Mouse (Mus musculus): ENCODE measurements around the gene Myl3.

Myl3 gene

DNA sequence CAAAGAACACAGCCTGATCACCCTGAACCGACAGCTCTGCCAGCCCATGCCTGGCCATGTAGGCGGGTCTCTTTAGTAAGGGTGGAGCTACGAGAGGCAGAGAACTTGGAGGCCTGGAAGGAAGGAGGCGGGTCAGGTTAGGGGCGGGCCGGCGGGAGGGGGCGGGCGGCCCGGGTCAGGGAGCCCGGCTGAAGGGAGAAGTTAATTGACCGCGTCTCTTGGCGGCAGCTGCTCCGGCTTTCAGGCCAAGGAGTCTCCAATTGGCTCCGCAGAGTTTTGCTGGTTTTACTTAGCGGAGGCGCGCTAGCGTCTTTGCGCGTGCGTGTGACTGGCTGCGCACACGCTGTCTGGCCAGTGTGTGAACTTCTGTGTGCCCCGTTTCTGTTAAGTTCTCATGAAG lies 9.0 kb upstream of the Myl3 start:
- no peak for DNase-seq

DNA sequence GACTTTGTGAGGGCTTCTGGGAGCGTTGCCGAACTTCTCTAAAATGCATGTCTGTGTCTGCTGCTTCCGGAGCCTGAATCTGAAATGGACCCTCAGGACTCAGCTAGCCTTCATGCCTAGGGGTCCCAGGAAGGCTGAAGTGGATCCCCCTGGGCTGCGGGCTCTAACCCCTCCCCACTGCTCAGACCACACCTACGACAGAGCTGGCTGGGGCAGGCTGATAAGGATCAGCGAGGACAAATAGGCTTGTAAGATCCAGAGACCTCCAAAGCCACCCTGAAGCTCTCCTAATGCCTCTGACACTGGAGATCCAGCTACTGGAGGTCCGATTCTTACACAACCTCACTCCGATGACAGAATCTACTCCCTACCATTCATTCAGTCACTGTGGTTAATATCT lies 8.6 kb upstream of the Myl3 start:
- no peak for DNase-seq

DNA sequence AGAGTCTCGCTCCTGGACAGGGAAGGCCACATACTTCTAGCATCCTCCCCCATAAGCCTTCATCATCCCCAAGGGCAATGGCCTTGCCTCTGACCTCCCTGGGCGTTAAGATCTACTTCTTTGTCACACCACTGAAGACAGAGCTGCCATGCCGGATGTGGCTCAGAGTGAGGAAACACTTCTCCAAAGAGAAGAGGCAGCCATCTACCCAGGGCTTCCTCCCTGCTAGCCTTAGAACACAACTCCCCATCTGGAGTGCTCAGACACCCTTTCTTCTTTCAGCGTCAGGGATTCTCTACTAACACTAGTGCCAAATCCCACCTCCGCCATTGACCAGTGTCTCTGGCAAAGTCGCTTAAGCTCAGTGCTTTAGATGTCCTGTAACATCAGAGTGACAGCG lies 7.5 kb upstream of the Myl3 start:
- DNase-seq: no peak

DNA sequence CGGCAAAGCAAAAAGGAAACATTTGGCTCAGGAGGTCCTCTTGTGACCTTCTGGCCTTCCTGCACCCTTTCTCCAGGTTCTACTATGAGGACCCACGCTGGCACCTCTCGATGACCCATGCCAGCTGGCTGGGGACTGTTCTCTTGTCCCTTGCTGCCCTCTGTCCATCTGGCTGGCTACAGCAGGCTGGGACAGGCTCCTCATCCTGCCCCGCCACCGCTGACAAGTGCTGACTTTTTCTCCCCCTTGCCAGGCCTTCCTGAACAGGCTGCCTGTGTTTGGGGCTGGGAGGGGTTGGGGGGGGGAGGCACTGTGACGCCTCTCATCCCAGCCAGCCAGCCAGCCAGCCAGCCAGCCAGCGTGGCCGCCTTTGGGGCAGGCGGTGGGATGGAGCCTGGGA lies 5.3 kb upstream of the Myl3 start:
- no peak for DNase-seq

DNA sequence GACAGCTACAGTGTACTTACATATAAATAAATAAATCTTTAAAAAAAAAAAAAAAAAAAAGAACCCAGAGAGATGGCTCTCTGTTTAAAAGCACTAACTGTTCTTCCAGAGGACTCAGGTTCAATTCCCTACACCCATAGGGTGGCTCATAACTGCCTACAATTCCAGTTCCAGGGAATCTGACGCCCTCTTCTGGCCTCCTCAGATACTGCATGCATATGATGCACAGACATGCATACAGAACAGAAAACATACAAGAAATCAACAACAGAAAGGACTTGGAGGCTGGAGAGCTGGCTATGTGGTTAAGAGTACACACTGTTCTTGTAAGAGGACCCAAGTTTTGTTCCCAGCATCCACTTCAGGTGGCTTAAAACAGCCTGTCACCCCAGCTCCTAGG lies 3.6 kb upstream of the Myl3 start:
- no peak for DNase-seq

DNA sequence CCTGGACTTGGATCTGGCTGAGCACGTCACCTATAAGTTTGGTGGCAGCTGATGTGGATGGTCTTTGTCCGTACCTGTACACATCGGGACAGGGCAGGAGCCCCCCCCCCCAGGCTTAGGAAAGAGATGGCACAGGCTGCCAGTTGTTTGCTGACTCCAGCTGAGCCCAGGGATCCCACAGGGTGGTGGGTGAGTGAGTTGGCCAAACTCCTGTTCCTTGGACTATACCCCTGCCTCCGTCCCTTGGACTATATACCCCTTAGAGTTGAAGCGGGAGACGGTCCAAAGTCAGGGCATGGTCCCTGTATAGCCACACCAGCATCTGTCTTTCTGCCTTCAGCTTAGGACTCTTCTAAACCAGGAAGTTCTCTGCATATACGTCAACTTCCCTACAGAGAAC lies 1.7 kb upstream of the Myl3 start:
- no peak for DNase-seq

DNA sequence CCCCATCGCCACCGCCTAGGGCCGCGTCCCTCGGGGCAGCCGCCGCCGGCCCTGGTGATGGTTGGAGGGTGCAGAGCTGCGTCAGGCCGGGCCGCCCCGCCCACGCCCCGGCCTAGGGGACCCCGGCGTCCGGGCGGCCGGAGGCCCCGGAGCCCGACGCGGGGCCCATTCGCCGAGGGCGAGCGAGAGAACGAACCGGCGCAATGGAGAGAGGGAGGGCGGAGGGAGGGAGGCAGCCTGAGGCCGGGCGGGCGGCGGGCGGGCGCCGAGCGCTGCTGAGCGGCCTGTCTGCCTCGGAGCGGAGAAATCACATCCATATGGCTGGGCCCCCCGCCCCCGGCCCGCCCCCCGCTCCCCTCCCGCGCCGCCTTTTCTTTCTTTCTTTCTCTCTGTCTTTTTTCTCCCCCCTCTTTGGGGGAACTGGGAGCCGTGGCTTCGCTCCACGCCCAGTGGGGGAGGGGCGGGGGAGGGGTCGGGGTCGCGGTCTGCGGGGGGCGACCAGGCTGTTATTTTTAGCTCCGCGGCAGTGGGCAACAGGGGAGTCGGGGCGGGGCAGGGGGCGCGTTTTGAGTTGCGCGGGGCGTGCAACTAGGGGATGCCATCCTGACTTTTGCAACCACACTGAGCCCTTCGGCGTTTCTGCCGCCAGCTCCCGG lies 762 bp downstream of the Myl3 start:
- no peak for DNase-seq

DNA sequence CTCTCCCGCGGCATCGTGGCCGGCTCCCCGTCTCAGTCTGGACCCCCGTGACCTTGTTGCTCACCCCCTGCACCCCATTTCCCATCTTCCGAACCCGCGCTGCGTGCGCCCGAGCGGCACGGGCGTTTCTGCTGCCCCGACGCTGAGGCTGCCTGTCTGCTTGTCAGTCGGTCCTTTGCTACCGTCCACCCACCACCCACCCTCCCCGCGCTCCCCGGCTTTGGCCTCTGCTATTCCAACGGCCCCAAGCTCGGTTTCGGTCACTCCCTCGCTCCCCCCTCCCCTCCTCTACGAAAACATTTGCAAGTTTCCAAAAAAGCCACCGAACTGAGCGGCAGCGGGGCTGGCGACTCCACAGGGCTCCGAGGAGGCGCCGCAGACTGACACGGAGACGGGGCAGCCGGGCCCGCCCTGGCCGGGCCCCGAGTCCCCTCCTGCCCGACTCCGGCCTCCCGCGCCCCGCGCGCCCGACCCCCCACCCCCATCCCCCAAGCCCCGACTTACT lies 1.3 kb downstream of the Myl3 start:
- DNase-seq: no peak

DNA sequence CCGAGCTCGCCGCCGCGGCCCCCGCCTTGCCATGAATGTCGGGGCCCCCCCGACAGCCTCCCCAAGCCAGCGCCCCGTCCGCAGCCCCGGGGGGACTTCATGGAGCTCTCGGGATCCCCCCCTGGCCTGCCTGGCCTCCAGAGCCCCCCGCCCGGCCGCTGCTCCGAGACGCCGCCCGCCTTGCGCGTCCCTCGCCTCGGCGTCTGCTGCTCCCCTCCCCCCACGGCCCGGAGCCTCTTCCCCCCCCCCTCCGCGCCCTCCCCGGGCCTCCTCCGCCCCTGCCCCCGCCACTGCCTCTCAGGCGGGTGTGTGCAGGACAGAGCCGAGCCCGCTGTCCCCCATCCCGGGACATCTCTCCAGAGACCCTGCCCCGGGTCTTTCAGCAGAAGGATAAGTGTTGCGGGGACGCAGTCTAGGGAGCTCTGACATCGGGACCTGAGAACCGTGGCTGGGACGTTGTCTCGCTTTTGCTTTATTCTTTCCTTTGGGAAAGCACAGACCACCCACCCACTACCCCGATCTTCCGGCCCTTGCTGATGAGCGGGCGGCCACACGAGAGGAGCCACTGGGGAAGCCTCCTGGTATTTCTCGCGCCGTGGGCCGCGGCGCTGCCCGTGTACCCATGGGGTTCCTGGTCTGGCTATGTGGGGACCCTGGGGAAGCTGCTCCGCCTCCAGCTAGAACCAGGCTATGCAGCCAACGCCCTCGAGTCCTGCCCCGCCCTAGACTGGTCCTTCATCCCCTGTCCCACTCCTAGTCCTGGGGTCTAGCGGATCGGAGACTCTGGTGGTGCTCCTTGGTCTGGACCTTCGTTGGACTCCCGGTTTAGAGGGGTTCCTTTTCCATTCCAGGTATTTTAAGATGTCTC lies 2.0 kb downstream of the Myl3 start:
- DNase-seq: no peak

DNA sequence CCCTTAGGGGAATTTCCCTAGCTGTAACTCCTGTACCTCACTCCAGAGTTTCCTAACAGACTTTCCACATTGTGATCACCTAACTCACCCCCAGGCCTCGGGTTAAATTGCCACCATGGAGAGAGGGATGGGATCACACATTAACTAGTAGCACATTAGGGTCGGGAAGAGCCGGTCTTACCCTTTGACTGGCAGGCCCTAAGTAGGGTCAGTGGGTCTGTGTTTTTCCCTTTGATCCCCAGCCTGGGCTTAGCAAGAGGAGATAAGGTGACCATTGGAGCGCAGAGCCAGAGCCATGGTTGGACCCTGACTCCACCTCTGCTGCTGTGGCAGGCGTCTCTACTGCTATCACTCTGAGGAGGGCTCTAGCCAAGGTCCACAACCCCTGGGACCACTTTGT lies 4.1 kb downstream of the Myl3 start:
- DNase-seq: no peak

DNA sequence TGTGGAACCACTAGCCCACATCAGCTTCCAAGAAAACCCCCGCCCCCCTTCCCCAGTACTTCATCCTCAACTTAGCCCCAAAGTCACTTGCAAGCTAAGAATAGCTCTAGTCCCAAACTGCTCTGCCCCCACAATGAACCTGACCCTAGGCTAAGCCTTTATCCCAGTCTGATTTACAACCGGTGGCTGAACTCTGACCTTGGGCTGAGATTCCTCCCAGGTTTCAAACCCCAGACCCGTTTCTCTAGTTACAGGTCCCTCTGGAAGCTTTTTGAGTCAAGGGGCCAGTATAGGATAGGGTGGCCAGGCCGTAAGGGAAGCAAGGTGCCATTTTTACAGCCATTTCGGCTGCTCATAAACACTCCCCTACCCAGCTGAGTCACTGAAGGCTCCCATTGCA lies 4.6 kb downstream of the Myl3 start:
- no peak for DNase-seq

DNA sequence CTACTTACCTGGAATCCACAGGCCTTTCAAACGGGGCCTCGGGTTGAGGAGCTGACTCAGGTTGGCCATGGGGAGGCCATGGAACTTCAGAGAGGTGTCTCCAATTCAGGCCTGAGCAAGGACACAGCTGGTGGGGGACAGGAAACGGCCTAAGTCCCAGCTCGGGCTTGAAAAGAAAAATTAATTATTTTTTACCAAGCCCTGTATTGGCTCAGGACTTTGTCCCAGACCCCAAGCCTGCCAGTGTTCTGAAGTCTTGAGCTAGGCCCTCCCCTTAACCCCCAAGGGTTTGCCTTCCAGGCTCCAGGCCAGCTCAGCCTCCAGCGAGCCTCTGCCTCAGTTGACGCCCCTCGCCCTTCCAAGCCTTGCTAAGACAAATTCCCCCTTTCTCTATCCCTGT lies 5.3 kb downstream of the Myl3 start, which contains the start of gene Pth1r:
Gene Pth1r, minus strand, starts transcription at position 185 of the 400 bp plus-strand sequence.
- DNase-seq: no peak

DNA sequence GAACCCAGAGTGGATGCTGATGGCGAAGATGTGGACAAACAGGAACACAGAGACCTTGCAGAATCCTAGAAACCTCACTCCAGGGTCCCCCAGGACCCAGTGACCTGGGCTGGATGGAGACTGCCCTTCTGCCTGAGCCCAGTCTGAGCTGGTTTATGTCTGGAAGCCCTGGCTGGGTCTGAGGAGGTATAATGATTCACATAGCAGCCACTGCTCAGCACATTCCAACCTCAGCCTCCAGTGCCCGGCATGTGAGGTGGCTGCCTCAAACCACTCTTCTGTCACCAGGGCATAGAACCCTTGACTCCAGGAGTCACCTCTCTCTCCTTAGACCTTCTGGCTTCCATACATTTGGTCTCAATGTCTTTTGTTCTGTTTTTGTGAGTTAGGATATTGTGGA lies 6.8 kb downstream of the Myl3 start:
- DNase-seq: no peak

DNA sequence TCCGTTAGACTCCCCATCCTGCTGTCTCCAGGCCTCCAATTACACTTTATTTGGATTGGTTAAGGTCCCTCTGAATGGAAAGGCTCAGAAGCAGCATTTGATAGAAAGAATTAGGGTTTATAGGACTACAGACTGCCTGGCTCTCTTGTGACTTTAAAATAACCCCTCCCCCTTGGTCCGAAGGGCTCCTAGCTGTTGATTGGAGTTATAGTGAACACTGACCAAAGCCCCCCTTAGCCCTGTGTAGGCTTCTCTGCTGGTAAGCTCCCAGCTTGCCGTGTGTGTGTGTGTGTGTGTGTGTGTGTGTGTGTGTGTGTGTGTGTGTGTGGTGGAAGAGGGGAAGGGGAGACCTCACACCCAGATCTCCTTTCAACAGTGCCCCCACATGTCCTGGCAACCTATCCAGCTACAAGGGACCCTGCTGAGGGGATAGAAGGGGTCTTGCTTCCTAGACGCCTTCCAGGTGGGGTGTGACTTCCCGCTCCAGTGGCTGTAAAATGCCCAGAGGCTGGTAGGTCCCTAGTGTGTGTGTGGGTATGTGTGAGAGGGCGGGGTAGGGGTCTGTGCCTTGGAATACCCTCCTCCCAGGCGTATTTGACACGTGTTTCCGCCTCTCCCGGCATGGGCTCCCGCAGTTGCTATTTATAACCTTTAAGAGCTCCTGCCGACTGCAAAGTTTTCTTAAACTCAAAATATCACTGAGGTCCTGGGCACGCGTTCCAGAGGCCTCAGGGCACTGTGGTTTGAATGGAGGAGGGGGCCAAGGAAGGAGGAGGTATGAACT lies 8.9 kb downstream of the Myl3 start:
- DNase-seq: no peak

DNA sequence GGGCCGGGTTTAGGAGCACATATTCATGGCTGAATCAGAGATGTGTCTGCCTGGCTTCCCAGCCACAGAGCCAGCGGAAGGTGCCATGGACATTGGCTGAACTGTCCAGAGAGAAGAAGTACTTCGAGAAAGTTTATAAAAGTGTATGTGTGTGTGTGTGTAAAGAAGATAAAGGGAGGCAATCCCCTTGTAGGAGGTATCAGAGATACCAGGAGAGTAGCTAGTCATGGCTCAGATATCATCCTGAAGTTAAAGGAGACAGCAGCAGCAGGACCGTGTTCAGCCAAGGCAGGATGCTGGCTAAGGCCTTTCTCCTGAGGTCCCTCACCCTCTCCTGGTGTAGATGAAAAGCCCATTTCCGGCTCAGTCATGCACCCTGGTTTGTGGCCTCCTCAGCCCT lies 9.8 kb downstream of the Myl3 start:
- no peak for DNase-seq

DNA sequence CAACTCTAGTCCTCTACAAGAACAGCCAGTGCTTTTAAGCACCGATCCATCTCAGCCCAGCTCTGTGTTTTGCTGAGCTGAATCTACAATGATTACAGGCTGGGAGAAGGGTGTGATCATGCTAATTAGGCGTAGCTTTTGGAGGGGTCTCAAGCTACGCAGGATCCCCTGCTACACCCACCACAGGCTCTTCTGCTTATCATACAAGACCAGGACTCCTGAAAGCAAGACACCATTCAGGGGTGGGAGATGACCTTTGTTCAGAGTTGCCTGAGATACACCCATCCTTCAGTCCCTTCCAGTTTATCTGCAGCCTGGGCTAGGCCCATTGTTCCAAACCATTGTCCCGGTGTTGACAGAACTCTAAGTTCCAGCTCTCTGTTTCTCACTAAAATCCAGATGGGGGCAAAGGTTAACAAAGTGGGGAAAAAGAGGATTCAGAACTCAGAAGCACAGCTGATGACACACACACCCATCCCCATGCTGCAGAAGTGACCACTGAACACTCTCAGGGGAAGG lies 11.3 kb downstream of the Myl3 start:
- DNase-seq: no peak

DNA sequence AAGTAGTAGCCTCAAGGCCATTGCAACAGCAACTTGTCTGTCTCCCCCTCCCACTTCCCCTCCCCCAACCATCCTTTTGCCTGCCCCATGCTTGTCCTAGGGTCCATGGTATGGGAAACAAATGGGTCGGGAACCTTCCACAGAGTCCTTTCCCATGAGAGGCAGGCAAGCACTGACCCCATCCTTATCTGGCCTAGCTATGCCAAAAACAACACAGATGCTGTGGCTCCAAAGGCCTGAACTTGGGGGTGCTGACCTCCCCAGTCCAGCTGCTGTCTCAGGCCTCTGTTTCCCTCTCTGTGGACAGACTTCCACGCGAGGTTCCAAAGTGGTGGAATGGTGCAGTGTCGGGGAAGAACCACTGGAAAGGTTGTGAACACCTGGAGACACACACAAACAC lies 12.1 kb downstream of the Myl3 start:
- DNase-seq: no peak

DNA sequence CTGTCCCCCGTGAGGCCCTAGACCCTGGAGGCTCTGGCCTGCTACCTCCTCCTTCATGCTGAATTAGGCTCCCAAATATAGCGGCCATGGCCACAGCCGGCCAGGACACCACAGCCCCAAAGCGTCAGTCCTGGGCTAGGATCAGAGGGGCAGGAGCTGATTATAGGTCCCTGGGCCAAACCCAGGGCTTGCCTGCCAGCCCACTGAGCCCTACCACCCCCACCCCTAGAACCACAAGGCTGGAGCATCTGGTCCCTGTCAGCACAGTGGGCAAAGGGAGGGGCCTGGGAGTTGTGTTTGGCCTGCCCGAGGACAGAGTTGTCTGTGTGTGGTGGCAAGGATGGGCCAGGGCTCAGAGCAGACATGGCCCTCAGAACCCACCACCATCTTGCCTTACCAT lies 16.2 kb downstream of the Myl3 start:
- no peak for DNase-seq

DNA sequence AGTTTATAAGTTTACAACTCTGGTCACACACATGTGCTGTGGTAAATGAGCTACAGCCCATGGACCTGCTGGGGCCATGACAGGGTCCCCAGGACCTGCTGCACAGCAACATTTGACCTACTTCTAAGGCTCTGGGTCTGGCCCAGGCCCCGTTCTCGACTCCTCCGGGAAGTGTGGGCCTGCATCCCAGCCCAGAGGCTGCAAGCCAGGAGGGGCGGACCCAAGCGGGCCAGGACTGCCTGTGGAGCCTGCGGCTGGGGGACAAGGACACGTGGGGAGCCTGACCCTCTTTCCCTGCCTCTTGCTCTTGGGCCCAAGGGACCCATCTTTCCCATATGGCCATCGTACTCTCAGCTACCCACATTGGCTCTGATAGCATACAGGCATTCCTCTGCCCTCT lies 16.9 kb downstream of the Myl3 start:
- DNase-seq: no peak

DNA sequence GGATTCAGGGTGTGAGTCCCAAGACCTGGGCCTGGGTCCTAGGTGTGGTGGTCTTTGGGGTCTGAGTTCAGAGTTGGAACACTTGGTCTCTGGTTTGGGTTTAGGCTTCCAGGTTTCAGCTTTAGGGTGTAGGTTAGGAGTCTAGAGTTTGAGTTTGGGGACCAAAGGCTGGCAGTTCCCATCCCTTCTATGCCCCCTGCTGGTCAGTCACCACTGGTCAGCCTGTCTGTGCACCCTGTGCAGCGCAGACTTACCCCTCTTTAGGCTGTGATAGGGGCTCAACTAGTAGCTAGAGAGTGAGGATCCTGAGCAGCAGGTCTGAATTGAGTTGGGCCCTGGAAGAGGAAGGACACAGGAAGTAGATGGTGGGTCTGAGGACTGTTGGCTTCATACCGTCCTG lies 17.6 kb downstream of the Myl3 start:
- no peak for DNase-seq

DNA sequence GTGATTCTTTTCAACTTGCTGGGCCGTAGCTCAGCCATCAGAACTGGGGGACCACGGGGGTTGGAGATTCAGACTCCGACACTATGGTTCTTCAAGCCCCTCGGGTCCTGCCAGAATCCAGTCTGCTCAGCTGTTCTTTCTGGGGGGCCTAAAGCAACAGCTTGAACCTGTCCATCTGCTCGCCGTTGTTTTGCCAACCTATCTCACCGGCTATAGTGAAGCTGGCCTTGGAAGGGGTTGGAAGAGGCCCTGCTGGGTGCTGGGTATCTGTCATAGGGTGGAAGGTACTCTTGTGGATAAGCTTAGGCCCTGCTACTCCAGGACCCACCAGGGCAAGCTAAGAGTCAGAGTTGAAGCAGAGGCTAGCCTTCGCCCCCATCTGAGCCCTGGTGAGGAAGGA lies 19.2 kb downstream of the Myl3 start:
- no peak for DNase-seq

DNA sequence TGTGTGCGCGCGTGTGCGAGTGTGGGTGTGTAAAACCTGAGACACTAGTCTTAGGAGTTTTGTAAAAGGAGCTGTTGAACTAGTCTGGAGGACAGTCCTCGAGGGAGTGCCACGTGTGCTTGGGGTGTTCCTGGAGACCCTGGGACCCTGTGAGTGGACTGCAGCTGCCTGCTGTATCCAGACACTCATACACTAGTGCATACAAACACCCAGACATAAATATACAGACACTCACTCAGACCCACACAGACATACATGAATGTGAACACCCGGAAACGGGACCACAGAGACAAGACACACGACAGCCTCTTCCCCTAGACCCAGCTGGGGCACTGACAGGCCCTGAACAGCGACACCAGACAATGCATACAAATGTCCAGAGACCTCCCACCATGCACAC lies 21.1 kb downstream of the Myl3 start:
- no peak for DNase-seq

DNA sequence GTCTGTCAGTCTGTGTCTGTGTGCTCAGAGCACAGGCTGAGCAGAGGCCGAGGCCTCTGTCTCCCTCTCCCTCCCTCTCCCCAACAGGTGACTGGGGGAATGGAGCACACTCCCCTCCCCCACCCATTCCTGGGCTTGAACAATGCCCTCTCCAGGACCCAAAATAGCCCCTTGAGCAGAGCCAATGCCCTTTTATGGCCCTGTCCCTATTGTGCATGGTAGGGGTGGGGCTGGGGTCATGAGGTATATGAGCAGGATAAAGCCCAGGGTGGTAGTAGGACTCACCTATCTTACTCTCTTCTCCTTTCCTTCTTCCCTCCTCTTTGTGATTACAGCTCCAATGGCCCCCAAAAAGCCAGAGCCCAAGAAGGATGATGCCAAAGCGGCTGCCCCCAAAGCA lies 21.7 kb downstream of the Myl3 start:
- DNase-seq: no peak

DNA sequence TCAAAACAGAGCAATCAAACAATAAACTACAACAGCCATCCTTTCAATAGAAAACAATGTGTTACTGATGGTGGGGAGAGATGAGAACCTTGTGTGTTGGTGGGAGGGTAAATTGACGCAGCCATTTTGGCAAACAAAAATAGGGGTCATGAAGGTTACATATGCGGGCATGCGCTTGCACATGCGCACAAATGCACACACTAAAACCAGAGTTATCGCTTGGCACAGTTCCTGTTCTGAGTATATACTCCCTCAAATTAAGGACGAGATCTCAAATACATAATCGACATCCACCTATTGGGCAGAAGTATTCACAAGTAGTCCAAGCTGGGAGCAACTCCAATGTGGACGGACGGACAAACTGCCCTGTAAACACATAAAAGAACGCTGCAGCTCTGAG lies 30.7 kb downstream of the Myl3 start:
- DNase-seq: no peak
